Mouse (Mus musculus) forebrain, embryonic 10.5 days (tissue): ENCODE measurements at regions not wholly inside any gene's neighbourhood (a gene's known extent, or its start where the extent isn't known, plus 50 kb on each side); places are given as distances from the start of the nearest gene placed in this dataset.

Experiments
- DNase-seq: peaks from one replicate; pipeline ENCODE4 v3.0.0-alpha.2; 2017; ENCODE audit warnings: low spot score; ENCODE audit errors: extremely low spot score
- H3K27ac ChIP-seq: fragments of 300-500 bp; sonication (generic); 2 replicates; pipeline ENCODE4 v1.5.1; 2016; ENCODE audit warnings: mild to moderate bottlenecking
- H3K27me3 ChIP-seq: fragments of 300-500 bp; sonication (generic); 2 replicates; pipeline ENCODE4 v1.6.1; 2016; ENCODE audit warnings: mild to moderate bottlenecking; ENCODE audit not compliant: poor library complexity, severe bottlenecking
- H3K36me3 ChIP-seq: fragments of 300-500 bp; sonication (generic); replicated peaks from 2 replicates; pipeline ENCODE4 v1.6.1; 2016; ENCODE audit warnings: mild to moderate bottlenecking, moderate library complexity
- H3K4me1 ChIP-seq: fragments of 300-500 bp; sonication (generic); 2 replicates; pipeline ENCODE4 v1.6.1; 2016
- H3K4me3 ChIP-seq: fragments of 300-500 bp; sonication (generic); 2 replicates; pipeline ENCODE4 v1.5.1; 2016; ENCODE audit warnings: mild to moderate bottlenecking, moderate library complexity
- H3K9me3 ChIP-seq: fragments of 300-500 bp; sonication (generic); 2 replicates; pipeline ENCODE4 v1.6.1; 2016; ENCODE audit warnings: mild to moderate bottlenecking, moderate library complexity
- WGBS: fragments of 180-500 bp; shearing (Covaris S2); methylation state at CpG from one replicate; pipeline ENCODE4 v1.1.7; 2016; 5-methylcytosine and 5-hydroxymethylcytosine counted together

- Histone ChIP-seq H3K9me3 (no peaks in the 10 kb centered on the region), H3K27ac (no peak overlapping the region), H3K36me3 (no peaks in the 10 kb centered on the region), H3K4me1 (peaks cover 10% of the 10 kb centered on the region; the same call in 1 of the 2 replicates), H3K27me3 (no peaks in the 10 kb centered on the region), H3K4me3 (no peak overlapping the region)
- 73% methylated on average over 2 of the region's 2 CpGs for WGBS
- no peak for DNase-seq
These were observed 218.8 kb downstream of the Ktn1 start for GRCm38 (mm10) chr14:47867017-47867416.

DNA sequence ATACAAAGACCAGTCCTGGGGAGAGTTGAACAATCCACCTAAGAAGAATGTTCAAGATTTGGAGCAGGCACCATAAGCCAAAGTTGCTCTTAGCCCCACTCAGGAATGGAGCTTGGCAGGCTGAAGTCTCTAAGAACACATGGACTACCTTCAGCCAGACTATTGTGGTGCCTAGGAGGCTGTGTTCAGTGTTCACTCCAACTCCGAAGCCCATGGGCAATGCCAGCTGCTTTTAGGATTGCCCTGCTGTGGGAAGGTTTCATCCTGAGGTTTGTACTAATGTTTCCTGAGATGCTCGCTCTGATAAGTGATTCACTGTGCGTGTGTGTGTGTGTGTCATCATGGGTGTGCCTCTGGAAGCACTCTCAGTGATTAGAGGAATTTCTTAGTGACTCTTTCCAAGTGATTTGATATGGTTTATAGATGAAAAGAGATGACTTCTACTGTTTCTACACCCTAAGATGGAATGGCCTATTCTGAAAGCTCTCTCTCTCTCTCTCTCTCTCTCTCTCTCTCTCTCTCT lies 220.1 kb downstream of the Ktn1 start:
- no peak for DNase-seq
- Histone ChIP-seq H3K36me3 (no peaks in the 10 kb centered on the region), H3K27me3 (no peaks in the 10 kb centered on the region), H3K9me3 (no peaks in the 10 kb centered on the region), H3K4me3 (no peak overlapping the region), H3K4me1 (peaks cover 6% of the 10 kb centered on the region; the same call in 1 of the 2 replicates), H3K27ac (no peak overlapping the region)
- 92% methylated on average over 3 of the region's 3 CpGs for WGBS

GRCm38 (mm10) chr14:47876585-47876984 lies 228.3 kb downstream of the Ktn1 start:
- H3K27ac ChIP-seq: no peak overlapping the region
- H3K4me3 ChIP-seq: no peak overlapping the region
- 81% methylated on average over 5 of the region's 5 CpGs for WGBS
- H3K27me3 ChIP-seq: no peaks in the 10 kb centered on the region
- no peaks in the 10 kb centered on the region for H3K9me3 ChIP-seq
- no peaks in the 10 kb centered on the region for H3K4me1 ChIP-seq
- no peaks in the 10 kb centered on the region for H3K36me3 ChIP-seq
- DNase-seq: no peak

DNA sequence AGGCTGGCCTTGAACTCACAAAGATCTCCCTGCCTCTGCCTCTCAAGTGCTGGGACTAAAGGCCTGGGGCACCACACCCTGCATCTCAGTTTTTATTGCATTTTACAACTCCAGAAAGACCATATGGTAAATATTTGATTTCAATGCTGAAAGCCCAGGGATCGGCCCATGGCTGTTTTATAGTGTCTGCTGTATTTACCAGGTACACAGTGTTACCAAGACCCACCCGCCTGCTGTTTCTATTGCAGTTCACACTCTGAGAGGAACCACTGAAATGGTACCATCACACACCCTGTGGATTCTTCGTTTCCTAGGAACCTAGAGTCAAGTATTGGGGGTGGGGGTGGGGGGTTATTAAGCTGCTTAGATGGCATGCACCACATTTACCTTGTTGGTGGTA lies 228.9 kb downstream of the Ktn1 start:
- Histone ChIP-seq H3K27ac (no peak overlapping the region), H3K4me1 (no peaks in the 10 kb centered on the region), H3K36me3 (no peaks in the 10 kb centered on the region), H3K9me3 (no peaks in the 10 kb centered on the region), H3K4me3 (no peak overlapping the region), H3K27me3 (no peaks in the 10 kb centered on the region)
- 90% methylated on average over 3 of the region's 3 CpGs for WGBS
- no peak for DNase-seq

DNA sequence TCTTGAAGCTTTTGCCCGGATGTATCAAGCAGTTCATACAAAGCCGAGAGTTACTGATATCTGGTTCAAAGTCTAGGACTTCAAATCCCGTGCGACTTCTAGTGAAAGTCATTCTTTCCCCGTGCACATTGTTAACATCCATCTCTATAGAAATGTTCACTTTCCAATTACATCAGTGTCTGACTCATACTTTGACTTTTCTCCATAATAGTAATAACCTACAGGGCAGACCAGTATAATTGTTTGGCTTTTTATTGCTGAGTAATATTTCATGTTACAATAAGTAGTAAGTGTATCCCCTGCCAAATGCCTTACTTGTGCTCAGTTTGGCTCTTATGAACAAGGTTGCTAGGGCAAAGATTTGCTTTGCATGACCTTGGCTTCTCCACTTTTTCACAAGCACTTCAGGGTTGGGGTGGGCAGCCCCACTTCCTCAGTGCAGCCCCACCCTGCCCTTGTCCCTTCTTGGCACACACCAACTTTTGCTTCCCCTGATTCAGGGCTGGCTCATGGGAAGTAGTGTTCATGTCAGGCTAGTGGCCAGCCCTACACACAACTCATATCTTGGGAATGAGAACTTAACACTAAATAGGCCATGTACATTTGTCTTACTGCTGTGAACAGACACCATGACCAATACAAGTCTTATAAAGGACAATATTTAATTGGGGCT lies 229.7 kb downstream of the Ktn1 start:
- 93% methylated on average over 5 of the region's 5 CpGs for WGBS
- no peak overlapping the region for H3K27ac ChIP-seq

GRCm38 (mm10) chr14:47885326-47885725 lies 235.3 kb upstream of the Peli2 start:
- no peak overlapping the region for H3K4me3 ChIP-seq
- no peak overlapping the region for H3K27ac ChIP-seq
- WGBS: 88% methylated on average over 3 of the region's 3 CpGs
- H3K4me1 ChIP-seq: peaks cover 18% of the 10 kb centered on the region
- no peaks in the 10 kb centered on the region for H3K27me3 ChIP-seq
- H3K36me3 ChIP-seq: no peaks in the 10 kb centered on the region
- no peaks in the 10 kb centered on the region for H3K9me3 ChIP-seq
- DNase-seq: no peak

More for the DNA sequence above, 229.7 kb downstream of the Ktn1 start:
- Histone ChIP-seq H3K27me3 (no peaks in the 10 kb centered on the region), H3K4me3 (no peak overlapping the region), H3K4me1 (no peaks in the 10 kb centered on the region), H3K9me3 (no peaks in the 10 kb centered on the region), H3K36me3 (no peaks in the 10 kb centered on the region)
- no peak for DNase-seq

DNA sequence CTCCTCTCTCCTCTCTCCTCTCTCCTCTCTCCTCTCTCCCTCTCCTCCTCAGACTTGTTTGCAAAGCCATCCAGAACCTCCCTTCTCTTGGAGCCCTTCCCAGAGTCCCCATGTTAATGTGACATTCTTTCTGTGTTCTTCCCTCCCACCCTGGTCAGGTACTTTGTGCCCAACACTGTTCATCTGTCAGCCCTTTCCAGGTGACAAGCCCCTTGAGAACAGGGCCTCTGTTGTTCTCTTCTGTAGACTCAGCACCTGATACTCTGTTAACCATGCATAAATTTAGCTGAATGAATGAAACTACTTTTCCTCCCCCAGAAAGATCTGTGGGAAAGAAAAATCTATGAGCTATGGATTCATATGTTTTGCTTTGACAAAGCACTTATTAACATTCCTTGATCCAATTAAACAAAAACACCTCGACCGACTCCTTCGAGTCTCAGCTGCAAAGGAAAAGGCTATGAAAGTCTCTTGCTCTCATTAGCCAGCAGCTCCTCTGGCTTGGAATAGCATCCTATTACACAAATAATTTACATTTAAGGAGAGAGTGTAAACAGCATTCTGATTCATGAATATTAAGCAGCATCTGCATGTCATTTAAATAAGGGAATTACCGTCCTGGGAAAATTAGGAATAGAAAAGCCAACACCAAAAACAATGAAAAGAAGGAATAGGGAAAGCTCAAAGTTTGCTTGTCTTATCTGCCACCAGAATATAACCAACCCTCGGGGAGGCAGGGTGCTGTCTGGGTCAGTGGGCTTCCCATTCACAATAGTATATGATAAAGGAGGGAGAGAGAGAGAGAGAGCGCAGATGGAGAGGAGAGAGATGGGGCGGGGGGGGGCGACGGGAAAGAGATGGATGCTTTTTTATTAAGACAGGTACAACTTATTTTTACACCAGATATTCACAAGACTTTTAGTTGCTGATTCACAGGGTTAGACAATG lies 230.1 kb upstream of the Peli2 start:
- WGBS: 76% methylated on average over 9 of the region's 9 CpGs
- Histone ChIP-seq H3K27ac (peak overlapping the region; percentile 44; the same call in 1 of the 2 replicates), H3K36me3 (no peaks in the 10 kb centered on the region), H3K4me3 (no peak overlapping the region), H3K9me3 (no peaks in the 10 kb centered on the region), H3K4me1 (peaks cover 31% of the 10 kb centered on the region), H3K27me3 (no peaks in the 10 kb centered on the region)
- no peak for DNase-seq

GRCm38 (mm10) chr14:47896581-47896980 lies 224.0 kb upstream of the Peli2 start:
- Histone ChIP-seq H3K27ac (no peak overlapping the region), H3K9me3 (no peaks in the 10 kb centered on the region), H3K4me3 (no peak overlapping the region), H3K4me1 (0 out of 2 replicates have a peak, but pooled peaks cover under 1% of the 10 kb centered on the region), H3K27me3 (no peaks in the 10 kb centered on the region), H3K36me3 (no peaks in the 10 kb centered on the region)
- no peak for DNase-seq
- WGBS: 90% methylated on average over 3 of the region's 3 CpGs

DNA sequence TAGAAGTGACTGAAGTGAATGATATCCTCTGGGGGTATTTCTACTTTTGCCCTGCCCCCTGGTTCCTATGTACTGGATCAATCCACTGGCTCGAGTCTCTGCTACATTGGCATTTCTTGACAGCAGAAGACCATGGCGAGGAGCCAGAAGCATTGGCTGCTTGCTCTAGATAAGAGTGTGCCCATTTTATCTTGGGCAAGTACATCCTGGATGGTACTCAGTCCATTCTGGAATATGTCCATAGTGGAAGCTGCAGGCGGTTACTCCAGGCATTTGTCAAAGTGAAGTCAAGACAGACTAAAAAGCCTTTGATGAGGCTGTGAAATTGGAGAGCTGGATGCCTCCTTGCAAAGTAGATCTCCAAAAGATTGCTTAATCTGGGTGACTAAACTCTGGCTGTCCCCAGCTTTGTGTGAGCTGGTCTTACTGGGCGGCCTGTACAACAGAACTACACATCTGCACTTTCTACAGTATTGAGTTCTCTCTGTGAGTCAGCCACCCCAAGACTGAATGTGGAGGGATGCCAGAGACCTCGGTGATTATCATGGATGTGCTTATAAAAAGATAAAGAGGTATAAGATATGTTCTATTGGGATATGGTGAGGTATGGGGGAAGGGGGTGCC lies 222.6 kb upstream of the Peli2 start:
- H3K9me3 ChIP-seq: no peaks in the 10 kb centered on the region
- WGBS: 87% methylated on average over 5 of the region's 5 CpGs

DNA sequence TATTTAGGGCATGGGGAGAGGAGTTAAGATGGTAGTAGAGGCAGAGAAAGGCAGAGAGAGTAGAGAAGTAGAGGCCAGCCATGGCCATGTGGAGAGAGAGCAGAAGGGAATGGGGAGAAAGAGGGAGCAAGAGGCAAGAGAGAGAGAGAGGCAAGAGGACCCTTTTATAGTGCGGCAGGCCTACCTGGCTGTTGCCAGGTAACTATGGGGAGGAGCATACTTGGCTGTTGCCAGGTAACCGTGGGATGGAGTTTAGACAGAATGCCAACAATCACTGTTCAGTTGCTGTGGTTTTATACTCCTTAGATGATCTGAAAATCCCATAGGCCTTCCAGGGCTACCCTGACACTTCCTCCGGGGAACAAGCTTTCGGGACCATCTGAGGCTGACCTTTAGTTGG lies 222.0 kb upstream of the Peli2 start:
- DNase-seq: no peak
- 83% methylated on average over 4 of the region's 4 CpGs for WGBS
- no peak overlapping the region for H3K27ac ChIP-seq
- no peaks in the 10 kb centered on the region for H3K9me3 ChIP-seq
- no peaks in the 10 kb centered on the region for H3K36me3 ChIP-seq
- no peak overlapping the region for H3K4me3 ChIP-seq
- H3K27me3 ChIP-seq: no peaks in the 10 kb centered on the region
- H3K4me1 ChIP-seq: no peaks in the 10 kb centered on the region

More for the DNA sequence above, 222.6 kb upstream of the Peli2 start:
- H3K27me3 ChIP-seq: no peaks in the 10 kb centered on the region
- DNase-seq: no peak
- no peaks in the 10 kb centered on the region for H3K4me1 ChIP-seq
- no peaks in the 10 kb centered on the region for H3K36me3 ChIP-seq
- no peak overlapping the region for H3K4me3 ChIP-seq
- H3K27ac ChIP-seq: no peak overlapping the region

DNA sequence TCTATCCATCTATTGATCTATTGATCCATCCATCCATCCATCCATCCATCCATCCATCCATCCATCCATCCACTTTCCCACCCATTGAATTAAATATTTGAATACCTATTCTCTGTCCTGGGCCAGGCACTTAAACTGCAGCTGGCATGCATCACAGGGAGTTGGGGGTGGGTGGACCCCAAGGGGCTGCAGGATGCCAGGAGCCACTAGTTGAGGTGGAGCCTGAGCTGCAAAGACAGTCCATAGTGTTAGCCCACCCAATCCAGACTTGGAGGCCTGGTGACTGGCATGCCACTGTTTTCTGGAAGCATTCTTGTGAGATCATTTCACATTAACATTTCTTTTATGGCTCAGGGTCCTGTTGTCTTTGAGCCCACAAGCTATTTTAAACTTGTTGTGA lies 215.3 kb upstream of the Peli2 start:
- no peaks in the 10 kb centered on the region for H3K9me3 ChIP-seq
- H3K4me1 ChIP-seq: peaks cover 4% of the 10 kb centered on the region; the same call in 1 of the 2 replicates
- H3K36me3 ChIP-seq: no peaks in the 10 kb centered on the region
- no peak for DNase-seq
- H3K4me3 ChIP-seq: no peak overlapping the region
- H3K27ac ChIP-seq: no peak overlapping the region
- no peaks in the 10 kb centered on the region for H3K27me3 ChIP-seq

DNA sequence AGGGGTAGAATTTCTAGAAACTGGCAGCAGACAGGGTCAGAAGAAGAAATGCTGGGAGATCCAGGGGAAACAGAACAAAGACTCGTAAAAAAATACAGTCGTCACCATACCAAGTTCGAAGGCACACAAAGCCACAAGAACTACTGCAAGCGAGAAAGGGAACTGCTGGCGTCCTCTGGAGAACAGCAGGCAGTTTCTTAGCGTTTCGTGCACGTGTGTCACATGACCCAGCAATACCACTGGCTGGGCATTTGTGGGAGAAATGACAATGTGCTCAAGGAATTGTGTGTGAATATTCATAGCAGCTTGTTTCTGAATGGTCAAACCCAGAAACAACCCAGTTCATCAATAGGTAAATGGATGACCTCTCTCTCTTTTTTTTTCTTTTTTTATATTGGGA lies 211.5 kb upstream of the Peli2 start:
- Histone ChIP-seq H3K36me3 (no peaks in the 10 kb centered on the region), H3K4me3 (no peak overlapping the region), H3K4me1 (peaks cover 15% of the 10 kb centered on the region), H3K27ac (no peak overlapping the region), H3K27me3 (no peaks in the 10 kb centered on the region), H3K9me3 (no peaks in the 10 kb centered on the region)
- no peak for DNase-seq
- 73% methylated on average over 8 of the region's 8 CpGs for WGBS
